Mouse (Mus musculus) large intestine, adult 2 months (tissue): ENCODE measurements around the gene Gm20823. TPM values are rescaled to one million over a fixed set of nuclear protein-coding genes. Genes with fewer than 3 reads are reported as not detected.
"Not testable (repeated sequence)": the region's sequence is repeated elsewhere in the genome, so short reads cannot be mapped to it uniquely, and the experiment has no call there.

Experiments
- DNase-seq: peaks from one replicate; pipeline ENCODE4 v3.0.0-alpha.2; 2012; ENCODE audit warnings: low read depth, low spot score
- WGBS: fragments of 180-500 bp; shearing (Covaris S2); methylation state at CpG from one replicate; pipeline ENCODE4 v1.1.7; 2018; 5-methylcytosine and 5-hydroxymethylcytosine counted together
- polyA plus RNA-seq: library from polyadenylated mRNA; depleted of rRNA; stranded (reverse); fragments of >200 nt; gene quantifications from 2 replicates; pipeline ENCODE4 v1.2.3, GENCODE M21; 2012; rRNA removed

The Gm20823 gene
- polyA plus RNA-seq, result not detected in 2 replicates

DNA sequence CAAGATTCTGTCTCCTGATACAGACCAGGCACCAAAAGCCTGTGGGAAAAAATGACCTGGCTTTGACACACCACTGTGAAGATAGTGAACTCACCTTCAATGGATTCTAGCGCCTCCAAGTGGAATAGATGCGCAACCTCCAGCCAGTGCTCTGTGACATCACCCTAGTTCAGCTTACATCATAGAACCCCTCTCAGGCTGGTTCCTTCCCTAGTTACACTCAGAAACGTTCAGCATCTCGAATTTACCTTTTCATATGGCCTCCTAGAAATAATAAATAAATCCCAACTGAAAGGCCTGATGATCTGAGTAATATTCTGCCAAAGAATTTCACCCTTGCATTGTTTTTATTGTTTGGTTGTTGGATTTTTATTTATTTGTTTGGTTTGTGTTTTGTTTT is at the start of gene Gm20823:
Gene Gm20823 (minus strand): TSS at position 101 of the 400 bp plus-strand sequence.
- no CpG with 5 or more reads among the region's 4 CpGs for WGBS
- DNase-seq, result not testable (repeated sequence)
